Mouse (Mus musculus) cerebellum, postnatal 4 days (tissue): Measurements from ENCODE around the gene Srpk1.

Source experiments
- DNase-seq, 2 experiments: peaks; one replicate each; pipeline ENCODE4 v3.0.0; 2022; ENCODE audit warnings: low spot score in 2 of 2, mixed read lengths in 1 of 2

Srpk1 gene

DNA sequence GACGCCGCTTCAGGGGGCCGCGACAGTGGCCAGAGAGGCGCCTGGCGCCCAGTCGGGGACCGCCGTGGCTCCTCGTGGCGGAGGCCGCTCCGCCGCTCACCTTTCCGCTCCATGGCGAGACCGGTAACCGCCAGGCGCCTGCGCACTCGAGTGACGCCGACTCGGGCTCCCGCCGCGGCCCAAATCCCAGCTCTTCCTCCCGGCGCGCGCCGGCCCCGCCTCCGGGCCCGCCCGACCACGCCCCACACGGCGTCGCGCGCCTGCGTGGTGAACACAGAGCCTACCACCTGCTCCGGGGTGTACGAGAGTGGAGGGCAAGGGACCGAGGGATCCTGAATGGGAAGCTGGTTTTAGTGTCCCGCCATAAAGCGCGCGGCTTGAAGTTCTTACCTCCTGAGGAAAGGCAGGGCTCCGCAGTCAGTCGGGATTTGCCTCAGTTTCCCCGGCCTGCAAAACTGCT, at the start of gene Srpk1:
Gene Srpk1, minus strand, starts transcription at position 410 of the 460 bp plus-strand sequence.
- peak; percentile 75 to 91 for DNase-seq

DNA sequence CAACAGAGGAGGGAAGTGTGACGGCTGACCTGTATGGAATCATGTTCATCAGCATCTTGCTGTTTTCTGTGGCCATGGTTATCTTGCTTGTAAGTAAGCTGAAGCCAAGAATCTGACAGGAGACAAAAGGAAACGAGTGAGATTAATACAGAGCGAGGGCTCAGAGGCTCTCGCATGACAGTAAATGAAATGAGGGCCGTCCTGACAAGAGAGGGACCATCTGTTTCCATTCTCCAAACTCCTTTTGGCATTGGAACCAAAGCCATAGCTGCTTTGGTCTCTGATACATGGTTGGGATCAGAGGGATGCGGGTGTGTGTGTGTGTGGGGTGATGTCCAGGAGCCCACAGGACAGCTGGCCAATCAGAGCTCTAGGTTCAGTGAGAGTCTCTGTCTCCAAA, 37.1 kb upstream of the Srpk1 start:
- DNase-seq = no peak

DNA sequence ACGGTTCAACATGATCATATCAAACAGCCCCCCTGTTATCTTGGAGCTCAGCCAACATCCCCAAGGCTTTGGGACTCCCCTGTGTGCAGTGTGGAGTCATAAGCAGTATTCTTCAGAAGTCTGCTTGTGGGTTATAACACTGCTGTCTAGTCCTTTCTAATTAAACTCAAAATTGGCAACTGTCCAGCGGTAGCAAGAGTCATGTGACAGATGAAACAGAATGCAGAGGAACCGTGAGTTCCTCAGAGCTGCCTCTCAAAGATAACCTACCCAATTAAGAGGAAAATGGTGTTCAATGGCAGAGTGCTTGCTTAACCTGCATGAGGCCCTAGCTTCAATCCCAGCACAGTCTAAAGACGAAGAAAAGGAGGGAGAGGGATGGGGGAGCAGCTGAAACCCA, 35.4 kb upstream of the Srpk1 start:
- DNase-seq = no peak

DNA sequence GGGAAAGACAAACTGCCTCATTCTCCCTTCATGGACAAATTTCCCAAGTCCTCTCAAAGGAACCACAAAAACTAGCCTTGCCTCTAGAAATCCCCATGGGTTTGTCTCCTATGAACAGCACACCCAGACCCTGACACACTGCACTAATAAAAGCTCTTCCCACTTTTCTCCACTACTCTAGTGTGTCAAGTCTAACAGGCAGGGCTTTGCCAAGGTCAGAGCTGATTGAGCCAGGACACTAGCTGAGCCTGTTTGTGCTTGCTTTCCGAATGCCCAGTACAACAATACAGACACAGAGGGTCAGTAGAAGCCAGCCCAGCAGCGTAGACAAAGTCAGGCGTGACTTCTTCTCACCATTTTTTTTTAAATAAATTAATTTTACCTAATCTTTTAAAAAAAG, 27.8 kb upstream of the Srpk1 start:
- DNase-seq = no peak

DNA sequence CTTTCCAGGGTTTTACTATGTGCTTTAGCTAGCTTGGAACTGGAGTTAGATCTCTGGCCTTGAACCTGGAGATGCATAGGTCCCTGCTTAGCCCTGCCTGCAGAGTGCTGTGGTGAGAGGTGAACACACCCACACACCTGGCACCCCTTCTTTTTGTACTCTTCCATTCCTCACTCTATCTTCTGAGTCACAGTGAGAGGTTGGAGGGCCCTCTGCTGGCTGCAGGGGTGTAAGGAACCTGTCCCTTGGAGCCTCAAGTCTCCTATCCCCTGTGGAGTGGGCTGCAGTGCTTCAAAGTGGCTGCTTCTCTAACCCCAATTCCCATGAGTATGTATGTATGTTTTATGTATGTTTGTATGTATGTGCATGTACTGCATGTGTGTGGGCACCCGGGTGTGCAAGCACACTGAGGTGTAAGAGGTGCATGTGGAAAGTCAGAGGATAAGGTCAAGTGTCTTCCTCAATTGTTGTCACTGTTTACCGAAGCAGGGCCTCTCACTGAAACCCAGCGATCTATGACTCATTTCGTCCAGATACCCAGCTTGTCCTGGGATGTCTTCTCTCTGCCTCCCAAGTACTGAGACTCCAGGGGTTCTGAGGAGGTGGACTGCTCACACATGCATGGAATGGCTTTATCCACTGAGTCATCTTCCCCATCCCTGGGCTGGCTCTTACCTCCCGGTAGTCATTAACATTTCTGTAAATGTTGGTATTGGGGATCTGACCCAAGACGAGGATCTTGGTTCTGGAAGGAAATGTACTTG, 26.3 kb upstream of the Srpk1 start:
- DNase-seq = peak in 1 of 2 experiments; percentile 11

DNA sequence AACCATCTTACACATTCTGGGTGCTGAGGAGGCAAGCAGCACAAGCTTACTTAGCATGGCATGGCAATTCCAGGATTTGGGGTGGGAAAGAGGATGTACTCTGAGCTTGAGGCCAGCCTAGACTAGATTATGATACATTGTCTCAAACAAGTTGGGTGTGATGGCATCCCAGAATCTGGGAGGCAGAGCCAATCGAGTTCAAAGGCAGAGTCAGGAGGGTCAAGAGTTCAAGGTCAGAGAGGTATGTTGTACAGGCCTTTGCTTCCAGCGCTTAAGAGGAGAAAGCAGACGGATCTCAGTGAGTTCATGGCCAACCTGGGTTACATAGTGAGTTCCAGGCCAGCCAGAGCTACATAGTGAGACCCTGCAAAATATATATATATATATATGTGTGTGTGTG, 23.7 kb upstream of the Srpk1 start:
- no peak for DNase-seq

DNA sequence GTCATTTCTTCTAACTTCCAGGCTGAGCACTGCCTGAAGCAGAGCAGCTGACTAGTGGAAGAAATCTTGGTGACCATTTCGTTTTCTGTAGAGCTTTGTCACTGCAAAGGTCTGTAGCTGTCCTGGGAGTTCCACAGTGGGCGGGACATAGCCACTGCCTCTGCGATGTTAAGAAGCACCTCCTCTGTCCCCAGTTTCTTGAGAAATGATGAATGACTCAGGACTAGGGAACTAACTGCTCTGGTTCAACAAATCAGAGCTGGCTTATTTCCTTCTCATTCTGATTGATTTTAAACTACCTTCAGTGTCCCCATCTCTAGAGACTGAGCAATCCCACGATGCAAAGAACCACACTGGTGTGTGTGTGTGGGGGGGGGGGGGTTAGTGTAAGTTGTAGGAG, 21.6 kb upstream of the Srpk1 start:
- no peak for DNase-seq

DNA sequence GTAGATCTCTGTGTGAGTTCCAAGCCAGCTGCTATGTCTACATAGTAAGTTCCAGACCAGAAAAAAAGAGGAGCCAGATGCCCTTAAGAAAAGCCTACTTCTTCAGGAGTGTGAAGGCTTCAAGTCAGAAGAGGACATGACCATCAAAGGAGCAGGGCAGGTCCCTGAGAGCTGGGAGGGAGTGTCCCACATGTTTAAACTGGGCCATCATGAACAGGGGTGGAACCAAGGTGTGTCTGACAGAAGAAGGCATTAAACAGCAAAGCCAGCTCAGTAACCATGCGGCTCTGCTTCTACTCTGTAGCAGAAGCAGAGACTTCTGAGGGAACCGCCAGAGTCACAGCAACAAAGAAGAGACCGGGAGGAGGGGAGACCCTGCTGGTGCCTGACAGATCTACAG, 21.2 kb upstream of the Srpk1 start:
- DNase-seq = no peak

DNA sequence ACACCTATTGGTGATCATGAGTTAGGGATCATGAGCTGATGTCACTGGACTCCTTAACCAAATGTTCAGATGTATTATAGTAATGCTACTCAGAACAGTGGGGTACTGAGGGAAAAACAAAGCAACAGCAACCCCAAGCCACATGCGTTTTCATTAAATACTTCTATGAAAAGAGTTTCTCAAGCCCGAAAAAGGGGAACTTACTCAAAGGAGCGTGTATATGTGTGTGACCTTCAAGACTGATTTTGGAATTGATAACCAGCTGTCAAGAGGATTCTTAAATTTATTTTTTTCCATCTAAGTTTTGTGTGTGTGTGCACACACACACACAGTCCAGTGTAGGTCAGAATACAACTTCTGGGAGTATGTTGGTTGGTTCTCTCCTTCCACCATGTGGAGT, 17.6 kb upstream of the Srpk1 start:
- no peak for DNase-seq

DNA sequence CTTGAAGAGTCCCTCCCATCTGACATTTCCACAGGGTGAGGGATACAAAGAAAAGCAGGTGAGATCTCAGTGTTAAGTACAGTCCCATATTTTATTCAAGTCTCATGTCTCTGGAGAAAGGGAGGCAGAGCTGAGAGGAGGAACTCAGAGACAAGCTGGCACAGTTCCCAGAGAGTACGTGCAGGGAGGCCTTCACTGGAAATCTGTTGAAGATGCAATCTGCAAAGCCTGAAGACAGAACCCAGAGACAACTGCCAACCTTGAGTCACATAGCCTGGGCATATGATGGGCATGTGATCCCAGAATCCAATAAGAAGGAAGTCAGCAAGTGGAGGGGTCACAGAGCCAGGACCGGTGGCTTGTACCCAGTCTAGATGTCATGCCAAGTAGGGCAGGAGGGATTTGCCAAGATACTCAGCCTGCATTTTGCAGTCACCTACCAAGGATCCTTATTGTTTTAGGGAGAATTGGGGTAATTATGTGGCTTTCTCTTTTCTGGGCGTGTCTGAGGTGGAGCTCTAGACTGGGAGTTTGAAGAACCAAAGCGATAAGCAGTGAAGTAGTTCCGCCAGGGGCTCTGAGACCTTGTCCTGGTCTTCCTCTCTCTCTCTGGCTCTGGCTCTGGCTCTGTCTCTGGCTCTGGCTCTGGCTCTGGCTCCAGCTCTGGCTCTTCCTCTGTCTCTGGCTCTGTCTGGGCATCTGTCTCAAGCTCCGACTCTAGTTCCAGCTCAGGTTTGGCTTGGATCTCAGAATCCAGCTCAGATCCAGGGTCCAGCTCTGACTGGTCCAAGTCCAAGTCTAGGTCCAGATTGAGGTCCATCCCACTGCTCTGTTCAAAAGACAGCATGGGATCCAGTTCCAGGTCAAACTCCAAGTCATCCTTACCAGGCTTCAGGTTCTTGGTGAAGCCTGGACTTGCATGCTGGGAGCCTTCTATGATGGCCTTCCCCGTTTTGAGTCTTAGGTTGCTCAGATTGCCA, 15.5 kb upstream of the Srpk1 start:
- no peak for DNase-seq

DNA sequence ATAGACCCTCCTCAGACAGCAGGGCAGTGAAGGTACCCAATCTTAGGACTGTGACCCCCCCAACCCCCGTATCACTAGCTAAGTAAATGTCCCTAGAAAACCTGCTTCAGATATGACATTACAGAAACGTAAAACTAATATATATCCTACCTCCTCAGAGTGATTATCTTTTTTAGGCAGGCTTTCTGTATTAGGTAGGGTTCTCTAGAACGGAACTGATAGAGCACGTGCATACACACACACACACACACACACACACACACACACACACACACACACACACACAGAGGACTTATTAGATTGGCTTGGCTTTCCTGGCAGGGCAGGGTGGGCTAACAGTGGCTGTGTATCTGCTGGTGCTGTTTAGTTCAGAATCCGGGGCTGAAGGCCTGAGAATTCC, 13.3 kb upstream of the Srpk1 start:
- DNase-seq = no peak

DNA sequence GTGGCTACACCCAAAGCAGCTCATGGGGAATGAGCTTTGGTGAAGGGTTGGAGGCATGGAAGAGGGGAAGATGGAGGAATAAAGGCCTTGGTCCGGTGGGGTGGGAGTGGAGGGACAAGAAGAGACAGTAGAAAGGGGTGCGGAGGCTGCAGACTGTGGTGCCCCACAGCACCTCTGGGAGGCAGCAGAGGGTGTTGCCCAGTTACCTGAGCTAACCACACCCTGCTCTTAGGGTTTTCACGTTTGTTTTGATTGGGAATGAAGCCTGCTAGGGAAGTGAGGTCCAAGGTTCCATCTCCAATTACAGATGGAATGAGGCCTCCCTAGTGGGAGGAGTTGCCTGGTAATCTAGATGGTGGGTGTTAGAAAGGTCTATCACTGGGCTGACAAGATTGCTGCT, 6.6 kb upstream of the Srpk1 start:
- no peak for DNase-seq

DNA sequence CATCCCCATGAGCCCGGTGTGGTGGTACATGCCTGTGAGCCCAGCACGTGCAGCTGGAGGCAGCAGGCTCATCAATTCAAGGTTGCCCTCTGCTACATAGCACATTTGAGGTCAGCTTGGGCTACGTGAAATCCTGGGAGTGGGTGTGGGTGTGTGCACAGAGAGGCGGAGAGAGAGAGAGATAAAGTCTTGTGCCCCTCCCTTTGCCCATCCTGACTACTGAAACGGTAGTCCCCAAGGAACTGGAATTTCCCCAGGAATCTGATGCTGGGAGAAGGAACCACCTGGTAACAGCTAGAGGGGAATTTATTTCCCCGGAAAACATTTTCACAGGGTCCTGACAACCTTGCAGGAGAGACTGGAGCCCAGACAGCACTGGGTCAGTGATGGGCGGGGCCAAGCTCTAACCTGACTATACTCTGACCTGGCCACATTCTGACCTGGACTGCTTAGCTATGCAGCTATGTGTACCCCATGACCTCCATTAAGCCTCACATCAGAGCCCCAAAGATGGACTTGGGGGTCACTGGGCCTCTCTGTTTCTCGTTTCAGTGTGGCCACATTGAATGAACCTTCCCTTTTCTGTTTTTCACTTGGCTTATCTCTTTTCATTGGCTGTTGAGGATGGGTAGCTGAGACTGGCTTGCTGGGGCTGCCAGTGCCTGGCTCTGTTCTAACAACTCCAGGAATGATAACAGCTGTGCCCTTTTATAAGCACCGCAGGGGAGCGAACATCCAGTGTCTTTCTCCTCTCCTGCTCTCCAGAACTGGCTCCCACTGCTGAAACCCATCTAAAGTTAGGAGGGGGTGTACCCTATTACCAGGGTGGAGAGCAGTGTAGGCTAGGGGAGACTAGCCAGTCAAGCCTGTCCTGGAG, 6.0 kb upstream of the Srpk1 start:
- DNase-seq = no peak

DNA sequence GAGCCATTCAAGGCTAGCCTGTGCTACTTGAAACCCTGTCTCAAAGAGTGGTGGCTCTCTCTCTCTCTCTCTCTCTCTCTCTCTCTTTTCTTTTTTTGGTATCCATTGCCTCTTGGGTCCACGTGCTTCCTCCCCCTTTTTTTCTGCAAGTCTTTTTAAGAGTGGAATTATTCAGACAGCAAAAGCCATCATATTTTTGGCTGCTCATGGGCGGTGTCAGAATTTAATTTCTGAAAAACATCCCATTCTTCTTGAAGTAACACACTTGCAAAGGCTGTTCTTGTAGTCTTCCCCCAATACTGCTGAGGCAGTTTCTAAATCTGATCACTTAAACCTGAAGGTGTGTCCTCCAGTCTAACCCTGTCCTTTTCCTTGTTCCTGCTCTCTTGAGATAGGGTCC, 4.4 kb upstream of the Srpk1 start:
- DNase-seq = no peak

DNA sequence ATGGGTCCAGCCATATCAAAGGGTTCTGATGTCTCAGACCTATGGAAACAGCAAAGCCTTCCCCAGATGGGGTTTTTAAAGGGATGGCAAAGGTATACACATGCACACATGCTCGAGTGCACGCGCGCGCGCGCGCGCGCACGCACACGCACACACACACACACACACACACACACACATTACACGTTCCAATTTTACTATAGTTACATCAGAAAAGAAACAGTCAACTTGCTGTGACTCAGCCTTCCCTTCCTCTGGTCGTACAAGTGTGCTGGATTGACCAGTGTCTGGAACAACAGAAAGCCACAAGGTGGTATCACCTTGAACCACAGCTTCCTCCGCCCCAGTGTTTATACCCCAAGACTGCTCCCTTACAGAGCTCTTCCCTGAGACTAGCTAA, 2.8 kb upstream of the Srpk1 start:
- no peak for DNase-seq

DNA sequence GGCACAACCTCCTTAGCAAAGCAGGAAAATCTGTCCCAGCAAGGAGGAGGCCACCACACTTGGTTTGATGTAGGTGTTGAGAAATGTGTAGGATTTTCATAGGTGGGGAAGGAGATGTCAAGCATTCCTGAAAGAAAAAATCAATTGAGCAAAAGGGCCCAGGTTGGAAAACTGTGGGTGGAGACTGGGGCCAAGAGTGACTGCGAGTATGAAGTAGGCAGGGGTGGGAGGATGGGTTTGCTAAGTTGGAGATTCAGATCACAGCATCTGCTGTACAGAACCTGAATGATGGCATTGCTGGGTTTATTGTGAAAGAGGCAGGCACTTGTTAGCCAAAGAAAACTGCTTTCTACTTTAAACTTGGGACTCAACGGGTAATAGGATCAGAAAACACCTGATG, 2.3 kb upstream of the Srpk1 start:
- no peak for DNase-seq

DNA sequence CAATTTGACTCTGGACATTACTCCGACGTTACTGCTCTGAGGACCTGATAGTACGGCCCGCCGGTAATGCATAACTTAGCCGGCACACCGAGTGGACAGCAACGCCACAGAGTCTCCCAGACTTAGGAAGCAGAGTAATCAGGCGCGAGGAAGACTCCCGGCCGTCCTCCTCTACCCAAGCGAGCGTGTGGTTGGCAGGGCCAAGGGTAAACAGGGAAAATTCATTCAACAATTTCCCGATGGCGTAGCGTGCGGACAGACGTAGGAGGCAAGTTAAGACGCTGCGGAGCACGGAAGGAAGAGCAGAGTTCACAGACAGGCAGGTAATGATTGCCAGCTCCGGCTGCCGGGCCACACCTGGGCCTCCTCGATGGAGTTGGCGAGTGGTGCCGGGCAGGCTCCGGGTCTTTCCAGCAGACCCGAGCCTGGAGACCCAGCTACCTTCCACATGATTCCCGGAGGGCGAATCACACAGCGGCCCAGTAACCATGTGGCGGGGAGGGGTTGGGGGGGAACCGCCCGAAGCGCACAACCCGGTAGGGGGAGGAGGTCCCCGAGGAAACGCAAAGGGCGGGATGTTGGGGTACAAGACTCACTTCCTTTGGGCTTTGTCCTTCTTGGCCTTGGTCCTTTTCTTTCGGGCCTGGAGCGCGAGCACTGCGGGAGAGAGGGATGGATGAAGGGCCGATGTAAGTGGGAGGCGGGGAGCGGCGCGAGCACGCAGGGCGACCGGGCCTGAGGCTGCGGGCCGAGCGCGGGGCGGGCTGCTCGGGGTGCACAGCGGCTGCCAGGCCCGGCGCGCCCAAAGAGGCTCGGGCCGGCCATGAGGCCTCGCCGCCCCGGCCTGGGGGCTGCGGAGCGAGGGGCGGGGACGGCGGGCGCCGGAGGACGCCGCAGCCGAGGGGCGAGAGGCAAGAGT, 869 bp downstream of the Srpk1 start:
- DNase-seq = peak; percentile 25 to 46

DNA sequence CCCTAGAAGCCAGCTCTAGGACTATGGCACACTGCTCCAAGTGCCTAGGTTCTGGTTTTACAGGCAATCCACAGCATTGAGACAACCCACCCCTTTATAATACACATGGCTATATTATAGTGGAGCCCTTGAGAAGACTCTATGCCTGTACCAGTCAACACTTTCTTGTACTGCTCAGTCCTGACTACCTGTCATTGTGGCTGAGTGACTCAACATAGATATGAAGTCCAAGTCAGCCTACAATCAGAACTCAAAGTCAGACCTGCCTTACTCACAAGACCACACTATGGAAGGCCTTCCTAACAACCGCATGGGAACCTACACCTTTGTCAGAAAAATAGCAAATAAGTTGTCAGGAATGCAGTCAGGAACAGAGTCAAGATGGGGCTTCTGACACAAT, 3.7 kb downstream of the Srpk1 start:
- DNase-seq = no peak

DNA sequence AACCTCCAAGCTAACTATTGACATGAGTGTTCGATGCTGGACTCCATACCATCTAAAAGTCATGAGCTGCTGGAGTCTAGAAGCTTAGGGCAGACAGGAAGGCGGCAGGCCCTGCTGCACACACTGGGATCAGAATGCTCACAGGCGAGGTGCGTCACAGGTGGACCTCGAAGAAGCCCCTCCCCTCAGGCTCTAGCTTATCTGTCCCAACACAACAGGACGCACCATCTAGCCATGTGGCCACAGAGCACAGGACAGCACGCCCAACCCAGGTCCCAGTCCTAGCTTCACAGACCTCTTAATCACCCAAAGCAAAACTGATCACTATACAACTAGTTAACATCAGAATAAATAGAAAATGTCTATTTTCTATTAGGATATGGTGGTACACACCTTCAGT, 4.4 kb downstream of the Srpk1 start:
- no peak for DNase-seq

DNA sequence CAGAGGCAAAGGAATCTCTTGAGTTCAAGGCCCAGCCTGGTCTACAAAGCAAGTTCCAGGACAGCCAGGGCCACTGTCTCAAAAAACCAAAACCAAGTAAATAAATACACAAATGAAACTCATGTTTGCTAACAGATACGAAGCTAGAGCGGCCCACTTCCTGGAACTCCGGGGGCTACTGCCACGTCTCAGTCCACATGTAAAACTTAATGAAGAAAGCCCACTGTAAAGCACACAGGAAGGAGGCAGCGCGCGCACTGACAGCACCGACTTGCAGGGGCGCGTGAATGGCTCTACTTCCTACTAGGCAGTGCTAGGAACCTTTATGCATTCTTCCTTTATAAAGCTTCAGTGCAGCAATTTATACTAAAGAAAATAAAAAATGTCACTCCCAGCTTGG, 4.9 kb downstream of the Srpk1 start:
- no peak for DNase-seq

DNA sequence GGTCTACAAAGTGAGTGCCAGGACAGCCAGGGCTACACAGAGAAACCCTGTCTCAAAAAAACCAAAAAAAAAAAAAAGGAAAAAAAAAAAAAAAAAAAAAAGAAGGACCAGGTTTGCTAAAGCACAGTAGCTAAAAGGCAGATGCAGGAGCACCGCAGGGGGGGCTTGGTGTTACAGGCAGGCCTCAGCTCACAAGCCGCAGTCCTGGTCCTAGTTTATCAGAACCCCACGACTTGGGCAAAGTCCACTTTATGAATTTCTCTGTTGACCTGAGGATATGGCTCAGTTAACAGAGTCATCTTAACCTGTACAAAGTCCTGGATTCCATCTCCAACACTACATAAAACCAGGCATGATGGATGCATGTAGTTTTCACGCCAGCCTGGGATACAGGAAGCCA, 7.2 kb downstream of the Srpk1 start:
- DNase-seq = no peak
